Mouse (Mus musculus) embryonic facial prominence, embryonic 15.5 days (tissue): ENCODE data around the gene Tnfaip2. TPM values are rescaled to one million over a fixed set of nuclear protein-coding genes. Genes with fewer than 3 reads are reported as not detected.

Experiments
- ATAC-seq: fragments of 200-750 bp; cut with Nextera tagmentation; 2 replicates; pipeline ENCODE4 v1.8.0; 2017; ENCODE audit warnings: low read depth, moderate TSS enrichment; ENCODE audit not compliant: insufficient number of reproducible peaks, low FRiP score, low TSS enrichment
- H3K27ac ChIP-seq: fragments of 300-500 bp; sonication (generic); replicated peaks from 2 replicates; pipeline ENCODE4 v1.5.1; 2015; ENCODE audit warnings: mild to moderate bottlenecking, inconsistent platforms
- H3K27me3 ChIP-seq: fragments of 300-500 bp; sonication (generic); 2 replicates; pipeline ENCODE4 v1.6.1; 2015; ENCODE audit warnings: inconsistent platforms
- H3K36me3 ChIP-seq: fragments of 300-500 bp; sonication (generic); 2 replicates; pipeline ENCODE4 v1.6.1; 2015; ENCODE audit warnings: mild to moderate bottlenecking, inconsistent platforms
- H3K4me1 ChIP-seq: fragments of 300-500 bp; sonication (generic); 2 replicates; pipeline ENCODE4 v1.6.1; 2015; ENCODE audit warnings: inconsistent platforms
- H3K4me2 ChIP-seq: fragments of 300-500 bp; sonication (generic); replicated peaks from 2 replicates; pipeline ENCODE4 v1.6.1; 2015; ENCODE audit warnings: mild to moderate bottlenecking, inconsistent platforms
- H3K4me3 ChIP-seq: fragments of 300-500 bp; sonication (generic); replicated peaks from 2 replicates; pipeline ENCODE4 v1.5.1; 2015; ENCODE audit warnings: mild to moderate bottlenecking, inconsistent platforms
- H3K9ac ChIP-seq: fragments of 300-500 bp; sonication (generic); 2 replicates; pipeline ENCODE4 v1.6.1; 2015; ENCODE audit warnings: inconsistent platforms
- H3K9me3 ChIP-seq: fragments of 300-500 bp; sonication (generic); replicated peaks from 2 replicates; pipeline ENCODE4 v1.6.1; 2016; ENCODE audit warnings: inconsistent platforms
- WGBS: fragments of 180-500 bp; shearing (Covaris S2); methylation state at CpG from one replicate; pipeline ENCODE4 v1.1.7; 2015; 5-methylcytosine and 5-hydroxymethylcytosine counted together
- polyA plus RNA-seq: library from polyadenylated mRNA; unstranded; fragments of >200 nt; fragmentation: Nextera tagmentation; extraction: Ambion mirVana; gene quantifications from 2 replicates; pipeline ENCODE4 v1.2.1, GENCODE M21; 2015

Tnfaip2 gene
- polyA plus RNA-seq, 1 experiment from 2014 or later, result 17.6 TPM

DNA sequence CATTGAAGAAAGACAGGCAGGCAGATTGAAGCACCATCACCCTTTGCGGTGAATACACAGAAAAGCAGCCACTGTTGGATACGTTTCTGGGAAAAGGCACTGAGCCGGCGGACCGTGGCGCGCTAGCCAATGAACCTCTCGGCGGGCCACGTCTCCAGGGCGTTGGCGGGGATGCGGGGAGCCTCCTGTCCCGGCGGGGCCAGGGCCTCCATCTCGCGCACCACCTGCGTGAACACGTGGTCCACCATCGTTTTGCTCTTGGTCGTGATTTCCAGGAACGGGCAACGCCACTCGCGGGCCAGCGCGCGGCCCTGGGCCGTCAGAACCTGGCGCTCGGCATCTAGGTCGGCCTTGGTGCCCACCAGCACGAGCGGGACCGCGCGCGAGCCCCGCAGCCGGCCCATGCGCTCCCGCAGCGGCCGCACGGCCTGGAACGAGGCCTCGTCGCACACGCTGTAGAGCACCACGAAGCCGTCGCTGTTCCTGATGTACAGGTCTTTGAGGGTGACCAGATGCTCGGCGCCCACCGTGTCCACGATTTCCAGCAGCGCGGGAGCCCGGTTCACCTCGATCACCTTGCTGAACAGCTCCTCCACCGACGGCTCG lies 42.9 kb downstream of the Tnfaip2 start:
- Histone ChIP-seq H3K27me3 (peaks cover 49% of the 10 kb centered on the region), H3K4me3 (peak overlapping the region; percentile 55), H3K9ac (peak overlapping the region; percentile 31), H3K4me1 (peaks cover 24% of the 10 kb centered on the region), H3K9me3 (no peaks in the 10 kb centered on the region), H3K4me2 (peak overlapping the region; percentile 87), H3K36me3 (no peaks in the 10 kb centered on the region), H3K27ac (peak overlapping the region; percentile 51; the same call in 1 of the 2 replicates)
- ATAC-seq, result peak; percentile 40; the same call in 1 of the 2 replicates
- 1% methylated on average over 63 of the region's 63 CpGs for WGBS

DNA sequence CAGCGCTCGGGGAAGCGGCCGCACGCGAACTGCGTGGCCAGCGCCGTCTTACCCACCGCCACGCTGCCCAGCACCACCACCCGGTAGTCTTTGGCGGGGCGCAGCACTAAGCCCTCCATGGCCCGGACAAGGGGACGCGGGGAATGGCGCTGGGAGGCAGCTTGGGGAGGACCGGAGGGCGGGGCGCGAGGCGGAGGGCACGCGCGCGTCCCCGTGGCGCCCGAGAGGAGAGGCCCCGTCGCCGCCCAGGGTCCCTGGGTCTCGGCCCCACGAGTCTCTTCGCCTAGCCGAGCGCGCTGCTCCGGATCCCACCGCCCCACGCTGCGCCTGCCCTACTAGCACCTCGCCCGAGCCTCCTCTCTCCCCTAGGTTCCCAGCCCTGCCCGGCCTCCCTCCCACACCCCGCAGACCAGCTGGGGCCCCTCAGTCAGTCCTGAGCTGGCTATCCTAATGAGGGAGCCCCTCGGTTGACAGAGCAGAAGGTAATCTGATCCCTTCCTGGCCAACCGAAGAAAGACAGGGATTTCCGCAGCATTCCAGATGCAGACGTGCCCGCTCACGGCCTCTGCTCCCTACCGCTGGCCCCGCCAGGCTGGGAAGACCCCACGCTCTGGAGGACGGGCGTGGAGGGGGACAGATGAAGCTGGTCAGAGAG lies 43.5 kb downstream of the Tnfaip2 start, which contains the start of gene Gm266:
TSS of gene Gm266 (minus strand) at position 172 of the 655 bp plus-strand sequence.
- H3K27ac ChIP-seq, result peak within 1 kb of the TSS; percentile 51; the same call in 1 of the 2 replicates

DNA sequence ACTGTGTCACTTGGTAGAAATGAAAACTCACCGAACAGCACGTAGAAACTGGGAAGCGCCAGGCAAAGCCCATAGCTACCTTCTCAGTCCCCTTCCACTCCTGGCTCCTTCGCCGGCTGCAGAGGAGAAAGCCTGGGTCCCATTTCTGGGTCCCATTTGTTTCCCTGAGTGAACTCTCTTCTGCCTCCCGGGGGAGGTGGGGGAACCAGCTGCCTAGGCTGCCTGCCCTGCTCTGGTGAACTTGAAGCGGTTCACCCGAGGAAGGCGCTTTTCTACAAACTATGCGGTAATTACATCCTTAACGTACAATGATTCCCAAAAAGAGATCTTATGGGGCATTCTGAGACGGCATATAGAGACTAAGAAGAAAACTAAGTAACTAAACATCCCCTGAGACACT lies 44.2 kb downstream of the Tnfaip2 start:
- WGBS, result 4% methylated on average over 12 of the region's 12 CpGs
- no peaks in the 10 kb centered on the region for H3K9me3 ChIP-seq
- H3K4me3 ChIP-seq, result peak overlapping the region; percentile 55
- ATAC-seq, result no peak
- H3K9ac ChIP-seq, result no peak overlapping the region
- H3K4me1 ChIP-seq, result peaks cover 24% of the 10 kb centered on the region
- H3K36me3 ChIP-seq, result no peaks in the 10 kb centered on the region
- peak overlapping the region; percentile 87 for H3K4me2 ChIP-seq
- no peak overlapping the region; the same call in 1 of the 2 replicates for H3K27ac ChIP-seq
- H3K27me3 ChIP-seq, result peaks cover 49% of the 10 kb centered on the region

More for the DNA sequence above, 43.5 kb downstream of the Tnfaip2 start, which contains the start of gene Gm266:
- peaks cover 24% of the 10 kb centered on the region for H3K4me1 ChIP-seq
- WGBS, result under 1% methylated on average over 58 of the region's 58 CpGs
- H3K4me2 ChIP-seq, result peak within 1 kb of the TSS; percentile 87
- peaks cover 49% of the 10 kb centered on the region for H3K27me3 ChIP-seq
- no peaks in the 10 kb centered on the region for H3K9me3 ChIP-seq
- H3K36me3 ChIP-seq, result no peaks in the 10 kb centered on the region
- H3K4me3 ChIP-seq, result peak within 1 kb of the TSS; percentile 55
- peak within 1 kb of the TSS; percentile 31 for H3K9ac ChIP-seq
- ATAC-seq, result peak; percentile 82

DNA sequence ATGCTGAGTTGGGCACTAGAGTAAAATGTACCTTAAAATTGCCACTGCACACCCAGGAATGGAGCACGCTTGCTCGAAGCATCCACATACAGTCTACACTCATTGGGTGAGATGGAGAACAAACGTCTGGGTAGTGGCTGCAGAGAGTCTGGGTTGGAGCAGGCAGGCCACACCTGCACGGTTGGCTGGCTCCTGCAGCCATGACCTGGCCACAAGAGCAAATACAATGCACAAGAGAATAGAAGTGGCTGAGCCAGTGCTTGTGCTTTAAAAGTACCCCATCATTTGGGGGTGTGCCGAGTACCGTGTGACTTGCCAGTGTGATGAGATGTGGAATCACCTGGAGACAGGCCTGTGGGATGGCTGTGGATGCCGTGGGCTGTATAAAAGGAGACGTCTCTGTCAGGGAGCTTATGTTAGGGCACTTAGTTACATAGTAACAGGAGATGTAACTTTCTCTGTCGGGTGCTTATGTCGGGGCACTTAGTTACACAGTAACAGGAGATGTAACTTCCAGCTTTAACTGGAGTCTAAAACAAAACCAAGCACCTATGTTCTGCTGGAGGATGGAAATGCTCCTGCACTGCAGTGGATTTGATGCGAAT lies 47.1 kb downstream of the Tnfaip2 start:
- no peak overlapping the region for H3K4me2 ChIP-seq
- H3K4me1 ChIP-seq, result peaks cover 24% of the 10 kb centered on the region
- H3K9me3 ChIP-seq, result no peaks in the 10 kb centered on the region
- WGBS, result 68% methylated on average over 11 of the region's 11 CpGs
- no peak overlapping the region for H3K4me3 ChIP-seq
- H3K27me3 ChIP-seq, result peaks cover 45% of the 10 kb centered on the region
- H3K9ac ChIP-seq, result no peak overlapping the region
- no peak for ATAC-seq
- H3K27ac ChIP-seq, result no peak overlapping the region
- H3K36me3 ChIP-seq, result no peaks in the 10 kb centered on the region

GRCm38 (mm10) chr12:111494931-111495330 lies 52.7 kb downstream of the Tnfaip2 start:
- H3K27ac ChIP-seq, result no peak overlapping the region
- H3K36me3 ChIP-seq, result no peaks in the 10 kb centered on the region
- 68% methylated on average over 4 of the region's 4 CpGs for WGBS
- no peaks in the 10 kb centered on the region for H3K4me1 ChIP-seq
- no peaks in the 10 kb centered on the region for H3K27me3 ChIP-seq
- no peak overlapping the region for H3K4me3 ChIP-seq
- ATAC-seq, result no peak
- H3K9me3 ChIP-seq, result no peaks in the 10 kb centered on the region
- H3K9ac ChIP-seq, result no peak overlapping the region
- H3K4me2 ChIP-seq, result no peak overlapping the region

DNA sequence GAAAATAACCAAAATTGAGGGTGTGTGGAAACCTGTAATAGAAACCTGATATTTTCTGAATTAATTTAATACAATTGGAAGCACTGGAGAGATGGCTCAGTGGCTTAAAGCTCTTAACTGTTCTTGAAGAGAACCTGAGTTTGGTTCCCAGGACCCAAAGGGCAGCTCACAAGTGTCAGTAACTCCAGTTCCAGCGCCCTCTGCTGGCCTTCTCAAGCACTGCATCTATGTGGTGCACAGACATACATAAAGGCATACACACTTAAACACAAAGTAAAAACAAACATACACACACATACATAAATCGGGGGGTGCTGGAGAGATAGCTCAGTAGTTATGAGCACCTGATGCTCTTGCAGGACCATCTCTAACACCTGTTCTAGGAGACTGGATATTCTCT lies 54.8 kb downstream of the Tnfaip2 start:
- Histone ChIP-seq H3K4me3 (no peak overlapping the region), H3K9ac (no peak overlapping the region), H3K27me3 (no peaks in the 10 kb centered on the region), H3K4me2 (no peak overlapping the region), H3K27ac (no peak overlapping the region), H3K36me3 (no peaks in the 10 kb centered on the region), H3K9me3 (no peaks in the 10 kb centered on the region), H3K4me1 (no peaks in the 10 kb centered on the region)
- ATAC-seq, result no peak
- WGBS, result 47% methylated on average over 2 of the region's 2 CpGs

DNA sequence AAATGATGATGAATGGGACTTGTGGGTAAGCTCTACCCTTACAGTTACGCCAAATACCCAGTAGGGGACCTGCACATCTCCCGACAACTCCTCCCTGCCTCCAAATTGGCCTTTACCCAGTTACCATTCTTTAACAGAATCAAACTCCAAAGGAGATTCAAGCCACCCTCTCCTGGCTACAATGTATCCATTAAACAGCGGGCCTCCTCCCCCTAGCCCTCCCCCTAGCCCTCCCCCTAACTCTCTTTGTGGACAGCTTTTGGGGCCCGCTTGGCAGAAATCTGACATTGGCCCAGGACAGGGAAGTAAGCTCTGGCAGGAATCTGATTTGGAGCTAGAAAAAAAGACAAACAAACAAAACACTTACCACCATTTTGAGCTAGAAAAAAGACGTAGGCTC lies 57.3 kb downstream of the Tnfaip2 start:
- Histone ChIP-seq H3K36me3 (no peaks in the 10 kb centered on the region), H3K4me1 (peaks cover 2% of the 10 kb centered on the region), H3K27me3 (no peaks in the 10 kb centered on the region), H3K9ac (no peak overlapping the region), H3K9me3 (no peaks in the 10 kb centered on the region), H3K27ac (no peak overlapping the region), H3K4me3 (no peak overlapping the region), H3K4me2 (no peak overlapping the region)
- no peak for ATAC-seq
- WGBS, result 65% methylated on average over 5 of the region's 5 CpGs

DNA sequence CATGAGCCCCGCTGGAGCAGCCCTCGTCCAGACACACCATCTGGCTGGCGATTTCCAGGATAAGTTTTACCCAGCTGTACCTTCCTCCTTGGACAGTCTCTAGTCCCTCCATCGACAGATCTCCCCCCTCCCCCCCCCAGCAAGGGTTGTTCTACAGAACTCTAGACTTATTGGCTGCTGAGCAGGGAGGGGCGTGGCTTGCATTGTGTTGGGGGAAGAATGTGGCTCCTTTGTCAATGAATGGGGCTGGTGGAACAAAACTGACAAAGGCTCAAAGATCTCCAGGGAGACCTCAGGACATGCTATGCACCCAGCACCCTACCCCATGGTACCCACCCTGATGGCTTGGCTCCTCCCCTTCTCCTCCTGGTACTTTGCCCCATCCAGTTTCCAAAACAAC lies 58.5 kb downstream of the Tnfaip2 start:
- Histone ChIP-seq H3K4me1 (peaks cover 9% of the 10 kb centered on the region), H3K4me3 (no peak overlapping the region), H3K4me2 (no peak overlapping the region), H3K27me3 (no peaks in the 10 kb centered on the region), H3K27ac (no peak overlapping the region), H3K9ac (no peak overlapping the region), H3K9me3 (no peaks in the 10 kb centered on the region), H3K36me3 (no peaks in the 10 kb centered on the region)
- 37% methylated on average over 5 of the region's 5 CpGs for WGBS
- no peak for ATAC-seq

DNA sequence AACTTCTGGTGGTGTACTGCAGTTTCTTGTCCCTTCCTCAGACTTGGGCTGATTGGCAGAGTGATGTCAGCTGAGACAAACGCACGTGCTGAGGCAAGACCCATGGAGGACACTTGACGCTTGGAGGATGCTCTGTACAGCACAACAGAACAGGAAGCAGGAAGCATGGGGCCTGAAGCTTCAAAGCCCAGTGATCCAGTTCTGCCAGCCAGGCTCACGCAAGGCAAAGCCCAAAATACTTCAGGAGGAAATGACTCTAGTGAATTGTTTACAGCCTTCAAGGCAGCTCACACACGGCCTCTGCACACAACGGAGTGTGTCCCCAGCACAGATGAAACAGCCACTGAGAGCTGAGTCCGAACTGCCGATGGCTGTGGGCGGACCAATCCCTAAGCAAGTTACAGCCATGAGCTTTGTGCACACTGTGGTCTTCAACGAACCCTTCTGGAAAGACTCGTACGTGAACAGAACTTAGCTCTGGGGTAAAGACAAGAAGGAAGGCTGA lies 60.8 kb downstream of the Tnfaip2 start:
- Histone ChIP-seq H3K4me3 (no peak overlapping the region), H3K9ac (no peak overlapping the region), H3K4me1 (peaks cover 9% of the 10 kb centered on the region), H3K27me3 (no peaks in the 10 kb centered on the region), H3K4me2 (no peak overlapping the region), H3K9me3 (no peaks in the 10 kb centered on the region), H3K27ac (no peak overlapping the region), H3K36me3 (no peaks in the 10 kb centered on the region)
- WGBS, result 73% methylated on average over 12 of the region's 12 CpGs
- no peak for ATAC-seq

- no peak overlapping the region for H3K4me2 ChIP-seq
- H3K4me1 ChIP-seq, result peaks cover 9% of the 10 kb centered on the region
- H3K9ac ChIP-seq, result no peak overlapping the region
- H3K9me3 ChIP-seq, result no peaks in the 10 kb centered on the region
- 72% methylated on average over 5 of the region's 5 CpGs for WGBS
- no peak overlapping the region for H3K4me3 ChIP-seq
- no peak for ATAC-seq
- no peak overlapping the region for H3K27ac ChIP-seq
- H3K27me3 ChIP-seq, result no peaks in the 10 kb centered on the region
- no peaks in the 10 kb centered on the region for H3K36me3 ChIP-seq
Measured at GRCm38 (mm10) chr12:111503571-111503970, 61.3 kb downstream of the Tnfaip2 start.
